Mouse (Mus musculus): ENCODE results near the gene Cinp.

DNA sequence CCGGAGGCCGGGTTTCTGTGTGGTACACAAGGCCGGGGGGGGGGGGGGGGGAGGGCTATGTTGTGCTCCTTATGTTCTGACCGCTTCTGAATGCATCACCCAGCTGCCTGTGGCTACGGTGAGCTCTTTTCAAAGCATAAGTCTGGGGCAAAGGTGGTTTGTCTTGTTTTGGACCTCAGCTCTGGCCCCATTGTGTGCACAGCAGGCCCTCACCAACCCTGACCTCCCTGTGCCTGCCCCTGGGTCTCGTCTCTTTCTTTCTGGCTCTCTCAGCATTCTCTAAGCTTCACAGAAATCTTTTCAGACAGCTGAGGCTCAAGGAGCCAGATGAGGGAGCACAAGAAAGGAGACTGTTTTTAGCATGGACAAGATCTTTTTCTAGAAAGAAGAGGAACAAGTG, 23.4 kb downstream of the Cinp start:
- TF ChIP-seq CTCF (IDR thresholded peaks at IDR 0.05; ENCODE audit: borderline replicate concordance, control insufficient read depth, extremely low read depth, insufficient read depth, low read length, poor library complexity) (no peak), POLR2A (IDR thresholded peaks at IDR 0.05; ENCODE audit: control insufficient read depth, extremely low read depth, insufficient read depth, low read length, poor library complexity) (no peak)

Measured in thymus, adult 2 months (tissue).